Mouse (Mus musculus) myocyte (in vitro differentiated cells): ENCODE measurements around the gene Fam221b. TPM values are rescaled to one million over a fixed set of nuclear protein-coding genes. Genes with fewer than 3 reads are reported as not detected.
A peak's percentile ranks its signal among the peaks of the same experiment; 100 is the strongest.

Experiments
- H3K27me3 ChIP-seq: one replicate; pipeline ENCODE4 v1.6.1; 2011; ENCODE audit not compliant: control insufficient read depth, insufficient read depth, insufficient read length
- H3K36me3 ChIP-seq: one replicate; pipeline ENCODE4 v1.6.1; 2011; ENCODE audit not compliant: control insufficient read depth, insufficient read depth
- H3K4me2 ChIP-seq: one replicate; pipeline ENCODE4 v1.6.1; 2011; ENCODE audit warnings: low read depth, control low read depth
- H3K4me3 ChIP-seq: one replicate; pipeline ENCODE4 v1.5.1; 2011; ENCODE audit warnings: mild to moderate bottlenecking, control low read depth, moderate library complexity
- H3K79me2 ChIP-seq: one replicate; pipeline ENCODE4 v1.6.1; 2011; ENCODE audit not compliant: control insufficient read depth, insufficient read depth
- H3ac ChIP-seq: one replicate; pipeline ENCODE4 v1.6.1; 2011; ENCODE audit not compliant: control insufficient read depth, insufficient read length
- CEBPB ChIP-seq: IDR thresholded peaks from 2 replicates; pipeline ENCODE4 v1.6.1; 2011; ENCODE audit warnings: mild to moderate bottlenecking, moderate library complexity; ENCODE audit not compliant: poor library complexity, insufficient read depth, severe bottlenecking
- E2F4 ChIP-seq: IDR thresholded peaks from one replicate; pipeline ENCODE4 v1.6.1; 2011; ENCODE audit warnings: mild to moderate bottlenecking, control low read depth, moderate library complexity; ENCODE audit not compliant: insufficient read depth
- MAX ChIP-seq: IDR thresholded peaks from one replicate; pipeline ENCODE4 v1.6.1; 2011; ENCODE audit warnings: low read depth, mild to moderate bottlenecking, control low read depth
- MYOD1 ChIP-seq, 3 experiments: IDR thresholded peaks; one replicate each; pipeline ENCODE4 v1.6.1; 2011; ENCODE audit warnings: control low read depth in 2 of 3, low read depth in 2 of 3, mild to moderate bottlenecking in 2 of 3, moderate library complexity in 1 of 3; ENCODE audit not compliant: insufficient read length in 2 of 3, control insufficient read depth in 1 of 3
- MYOG ChIP-seq, 3 experiments: IDR thresholded peaks; one replicate each; pipeline ENCODE4 v1.6.1; 2011; ENCODE audit warnings: control low read depth in 2 of 3, low read depth in 2 of 3, mild to moderate bottlenecking in 2 of 3; ENCODE audit not compliant: insufficient read length in 2 of 3, control insufficient read depth in 1 of 3, insufficient read depth in 1 of 3
- POLR2A ChIP-seq: IDR thresholded peaks from one replicate; pipeline ENCODE4 v1.6.1; 2011; ENCODE audit warnings: low read depth, mild to moderate bottlenecking, control low read depth, moderate library complexity; ENCODE audit not compliant: insufficient read length
- POLR2AphosphoS2 ChIP-seq: IDR thresholded peaks from one replicate; pipeline ENCODE4 v1.6.1; 2011; ENCODE audit warnings: low read depth, control low read depth; ENCODE audit not compliant: insufficient read length
- REST ChIP-seq: IDR thresholded peaks from one replicate; pipeline ENCODE4 v1.6.1; 2011; ENCODE audit warnings: mild to moderate bottlenecking, control low read depth, moderate library complexity; ENCODE audit not compliant: insufficient read depth, insufficient read length
- SRF ChIP-seq: IDR thresholded peaks from one replicate; pipeline ENCODE4 v1.6.1; 2011; ENCODE audit warnings: low read depth; ENCODE audit not compliant: control insufficient read depth, insufficient read length
- TCF12 ChIP-seq: IDR thresholded peaks from one replicate; pipeline ENCODE4 v1.6.1; 2011; ENCODE audit warnings: mild to moderate bottlenecking, control low read depth; ENCODE audit not compliant: poor library complexity, insufficient read depth, severe bottlenecking
- TCF3 ChIP-seq: IDR thresholded peaks from one replicate; pipeline ENCODE4 v1.6.1; 2011; ENCODE audit warnings: low read depth, control low read depth; ENCODE audit not compliant: insufficient read length
- USF1 ChIP-seq: IDR thresholded peaks from one replicate; pipeline ENCODE4 v1.6.1; 2011; ENCODE audit warnings: low read depth, mild to moderate bottlenecking, control low read depth, moderate library complexity
- polyA plus RNA-seq: library from polyadenylated mRNA; unstranded; fragments of >200 nt; fragmentation: generic; extraction: Trizol; gene quantifications from one replicate; pipeline ENCODE4 v1.2.1, GENCODE M21; 2012; ENCODE audit warnings: missing spikeins

Fam221b gene
- polyA plus RNA-seq, 1 experiment: 3.4 TPM

DNA sequence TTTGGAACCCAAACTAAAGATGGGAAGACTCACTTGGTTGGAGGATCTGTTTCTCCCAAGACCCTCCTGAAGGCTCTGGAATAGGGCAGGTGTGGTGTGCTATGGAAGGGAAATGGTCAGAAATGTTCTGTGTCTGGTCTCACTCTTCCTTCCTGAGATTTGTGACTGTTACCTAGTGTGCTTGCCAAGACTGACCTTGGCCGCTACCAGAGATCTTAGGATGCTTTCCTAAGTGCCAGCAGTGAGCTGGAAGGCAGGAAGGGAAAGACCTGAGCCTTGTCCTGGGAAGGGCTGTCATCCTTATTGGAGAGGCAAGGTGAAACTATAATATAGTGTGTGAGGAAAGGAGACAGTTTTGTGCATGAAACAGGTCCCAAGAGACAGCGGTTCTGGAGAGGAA is 35.2 kb downstream of the Fam221b start:
- Histone ChIP-seq H3ac (no peak overlapping the region), H3K27me3 (no peaks in the 10 kb centered on the region), H3K36me3 (no peaks in the 10 kb centered on the region), H3K4me3 (no peak overlapping the region), H3K79me2 (no peaks in the 10 kb centered on the region), H3K4me2 (no peak overlapping the region)
- no peak for TF ChIP-seq CEBPB
- no peak for TF ChIP-seq TCF3
- TF ChIP-seq POLR2A: no peak
- TF ChIP-seq MAX: no peak
- no peak for TF ChIP-seq MYOD1 (IDR thresholded peaks at IDR 0.05; ENCODE audit: control insufficient read depth in 1 of 3, insufficient read length in 2 of 3, low read depth in 2 of 3)
- TF ChIP-seq SRF: no peak
- TF ChIP-seq MYOG (IDR thresholded peaks at IDR 0.05; ENCODE audit: control insufficient read depth in 1 of 3, insufficient read depth in 1 of 3, insufficient read length in 2 of 3, low read depth in 2 of 3): no peak
- TF ChIP-seq POLR2AphosphoS2: no peak
- TF ChIP-seq REST: no peak
- TF ChIP-seq USF1: no peak
- TF ChIP-seq TCF12: no peak
- no peak for TF ChIP-seq E2F4

DNA sequence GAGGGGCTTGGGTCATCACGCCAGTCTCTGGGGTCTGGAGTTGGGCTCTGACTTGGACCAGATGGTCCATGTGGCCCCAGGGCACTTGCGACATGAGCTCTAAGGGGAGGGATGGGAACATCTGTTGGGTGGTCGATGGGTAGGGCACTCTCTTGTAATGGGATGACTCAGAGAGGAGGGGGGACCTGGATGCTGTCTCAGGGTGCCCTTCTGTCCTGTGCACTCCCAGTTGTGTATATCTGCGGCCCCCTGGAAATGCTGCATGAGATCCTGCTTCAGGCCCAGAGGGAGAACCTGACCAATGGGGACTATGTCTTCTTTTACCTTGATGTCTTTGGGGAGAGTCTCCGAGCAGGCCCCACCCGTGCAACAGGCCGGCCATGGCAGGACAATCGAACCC is 35.6 kb downstream of the Fam221b start:
- H3K4me3 ChIP-seq: no peak overlapping the region

DNA sequence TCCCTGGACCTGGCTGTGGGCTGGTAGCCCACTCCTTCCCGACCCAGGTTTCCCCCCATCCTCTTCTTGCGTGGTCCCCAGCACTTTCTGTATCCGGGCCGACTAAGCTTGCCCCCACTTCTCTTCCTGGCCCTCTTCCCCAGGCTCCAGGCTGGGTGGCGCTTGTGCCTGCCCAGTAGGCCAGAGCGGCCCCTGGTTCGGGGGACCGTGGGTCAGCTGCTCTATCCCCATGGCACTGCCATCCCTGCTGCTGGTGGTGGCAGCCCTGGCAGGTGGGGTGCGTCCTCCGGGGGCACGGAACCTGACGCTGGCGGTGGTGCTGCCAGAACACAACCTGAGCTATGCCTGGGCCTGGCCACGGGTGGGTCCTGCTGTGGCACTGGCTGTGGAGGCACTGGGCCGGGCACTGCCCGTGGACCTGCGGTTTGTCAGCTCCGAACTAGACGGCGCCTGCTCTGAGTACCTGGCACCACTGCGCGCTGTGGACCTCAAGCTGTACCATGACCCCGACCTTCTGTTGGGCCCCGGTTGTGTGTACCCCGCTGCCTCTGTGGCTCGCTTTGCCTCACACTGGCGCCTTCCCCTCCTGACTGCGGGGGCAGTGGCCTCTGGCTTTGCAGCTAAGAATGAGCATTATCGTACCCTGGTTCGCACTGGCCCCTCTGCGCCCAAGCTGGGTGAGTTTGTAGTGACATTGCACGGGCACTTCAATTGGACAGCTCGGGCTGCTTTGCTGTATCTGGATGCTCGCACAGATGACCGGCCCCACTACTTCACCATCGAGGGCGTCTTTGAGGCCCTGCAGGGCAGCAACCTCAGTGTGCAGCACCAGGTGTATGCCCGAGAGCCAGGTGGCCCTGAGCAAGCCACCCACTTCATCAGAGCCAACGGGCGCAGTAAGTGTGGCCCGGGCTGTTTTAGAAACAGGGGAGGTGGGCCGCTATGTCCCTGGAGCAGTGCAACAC is 36.7 kb downstream of the Fam221b start:
- Histone ChIP-seq H3K36me3 (no peaks in the 10 kb centered on the region), H3K4me2 (peak overlapping the region; percentile 72), H3K27me3 (no peaks in the 10 kb centered on the region), H3K79me2 (no peaks in the 10 kb centered on the region), H3K4me3 (peak overlapping the region; percentile 25), H3ac (peak overlapping the region; percentile 37)
- peak in 1 of 3 experiments; percentile 7 for TF ChIP-seq MYOD1 (IDR thresholded peaks at IDR 0.05; ENCODE audit: control insufficient read depth in 1 of 3, insufficient read length in 2 of 3, low read depth in 2 of 3)
- no peak for TF ChIP-seq MAX

More for the DNA sequence above, 35.6 kb downstream of the Fam221b start:
- Histone ChIP-seq H3K79me2 (no peaks in the 10 kb centered on the region), H3K36me3 (no peaks in the 10 kb centered on the region), H3ac (no peak overlapping the region), H3K27me3 (no peaks in the 10 kb centered on the region), H3K4me2 (no peak overlapping the region)
- TF ChIP-seq E2F4 (no peak), POLR2A (no peak), TCF3 (no peak), MYOD1 (IDR thresholded peaks at IDR 0.05; ENCODE audit: control insufficient read depth in 1 of 3, insufficient read length in 2 of 3, low read depth in 2 of 3) (no peak), REST (no peak), POLR2AphosphoS2 (no peak), TCF12 (no peak), CEBPB (no peak), SRF (no peak), USF1 (no peak), MYOG (IDR thresholded peaks at IDR 0.05; ENCODE audit: control insufficient read depth in 1 of 3, insufficient read depth in 1 of 3, insufficient read length in 2 of 3, low read depth in 2 of 3) (no peak), MAX (no peak)

- peak within 1 kb of the TSS; percentile 79 for H3K4me2 ChIP-seq
- peak; percentile 81 for TF ChIP-seq POLR2A
- TF ChIP-seq POLR2AphosphoS2: peak; percentile 33
- no peak for TF ChIP-seq MYOG (IDR thresholded peaks at IDR 0.05; ENCODE audit: control insufficient read depth in 1 of 3, insufficient read depth in 1 of 3, insufficient read length in 2 of 3, low read depth in 2 of 3)
- H3K79me2 ChIP-seq: no peaks in the 10 kb centered on the region
- no peaks in the 10 kb centered on the region for H3K36me3 ChIP-seq
- H3ac ChIP-seq: peak within 1 kb of the TSS; percentile 37
- no peaks in the 10 kb centered on the region for H3K27me3 ChIP-seq
- H3K4me3 ChIP-seq: peak within 1 kb of the TSS; percentile 25
Observed at GRCm38 (mm10) chr4:43631046-43631955, 37.6 kb downstream of the Fam221b start, which contains the start of gene Npr2. Gene Npr2, plus strand, starts transcription at chr4:43631935.
